ENCODE assay signal across 17 mouse cellular contexts in the genomic region with DNA sequence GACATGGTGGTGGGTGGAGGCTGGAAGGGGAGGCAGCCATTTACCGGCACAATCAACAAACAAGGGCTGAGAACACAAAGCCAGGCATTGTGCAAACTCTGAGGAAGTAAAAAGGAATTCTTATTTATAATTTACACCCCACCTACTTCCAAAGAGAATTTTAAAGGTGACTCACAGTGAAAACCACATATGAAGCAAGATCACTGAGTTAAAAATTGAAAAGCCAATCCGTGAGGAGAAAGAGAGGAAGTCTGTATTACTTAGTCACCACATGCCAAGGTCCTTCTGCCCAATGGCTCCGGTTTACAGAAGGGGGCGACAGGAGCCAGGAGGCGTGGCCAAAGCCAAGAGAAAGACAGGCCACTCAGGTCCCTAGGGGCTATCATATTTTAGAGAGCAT.
DNase-seq lines count a peak whose midpoint lies in the region; ATAC-seq and TF ChIP-seq lines count a peak whose summit lies in the region.
"Had no signal": no experiment of that assay in that cellular context is flagged by ENCODE, and none has a peak within 500 bp of the region (broad histone marks: within the 10 kb centered on the region; RNA-seq: fewer than 3 reads in every experiment).

No protein-coding gene starts in this region.

- no peaks in the 10 kb centered on the region for H3K36me3 ChIP-seq in CH12.LX (replicated peaks in 1 of 2; ENCODE audit: control insufficient read depth in 1 of 2, insufficient read depth in 1 of 2, low read length in 1 of 2)
- H3K36me3 ChIP-seq: hindbrain, embryonic 15.5 days had no signal

- ATAC-seq in megakaryocyte progenitor cell, adult 5-6 weeks (replicated peaks; ENCODE audit: poor library complexity), result peak; percentile 99
- ATAC-seq: activated CD4-positive, CD25-positive, alpha-beta regulatory T cell, adult 4 months had no signal

- in situ Hi-C loops in CH12.LX (cut with MboI; ENCODE audit: low pct_ligation_motif_present, low pct_unique_long_range_greater_than_20kb, low sequenced_read_pairs), result no loop called here

- peak; percentile 59 for DNase-seq in adrenal gland, adult 2 months
- DNase-seq in adrenal gland, adult 8-10 months, result no peak
- peak; percentile 23 for DNase-seq in CH12.LX (ENCODE audit: extremely low read depth)
- peak; percentile 26 for DNase-seq in c-Kit-positive CD71-negative TER-119-negative erythroid progenitor cells, embryonic 14.5 days (ENCODE audit: low read depth)
- no peak for DNase-seq in ovary, postnatal 10 days (ENCODE audit: low spot score)
- DNase-seq in heart, adult 11 months, result no peak
- no peak for DNase-seq in spleen, adult 12 weeks (ENCODE audit: low spot score)
- DNase-seq: cerebellum, adult 11 months; kidney, adult 11 months; kidney, postnatal 10 days; thymus, adult 2 months had no signal

- TF ChIP-seq EP300 in CH12.LX (IDR thresholded peaks at IDR 0.05; ENCODE audit: low read length), result no peak

- peaks cover 14% of the 10 kb centered on the region for H3K9me3 ChIP-seq in CH12.LX (replicated peaks; ENCODE audit: low read length)

- no peaks in the 10 kb centered on the region for H3K4me1 ChIP-seq in CH12.LX (ENCODE audit: control insufficient read depth in 1 of 2, insufficient read depth in 2 of 2)
- H3K4me1 ChIP-seq: hindbrain, embryonic 15.5 days had no signal

- peak in 1 of 2 experiments; percentile 18; a peak in 2 of 4 replicates for TF ChIP-seq CTCF in CH12.LX (conservative IDR thresholded peaks at IDR 0.05 in 1 of 2, IDR thresholded peaks at IDR 0.05 in 1 of 2; ENCODE audit: low read depth in 2 of 2, low read length in 2 of 2)

- H3K9ac ChIP-seq in CH12.LX (ENCODE audit: insufficient read depth, low read depth), result no peak overlapping the region
- H3K9ac ChIP-seq: embryonic facial prominence, embryonic 13.5 days; hindbrain, embryonic 15.5 days had no signal

- H3K4me2 ChIP-seq in CH12.LX (ENCODE audit: insufficient read depth, low read depth, poor library complexity, severe bottlenecking), result no peak overlapping the region
- H3K4me2 ChIP-seq: embryonic facial prominence, embryonic 13.5 days; hindbrain, embryonic 15.5 days; liver, embryonic 11.5 days; midbrain, embryonic 11.5 days had no signal

- no peaks in the 10 kb centered on the region for H3K79me2 ChIP-seq in CH12.LX (replicated peaks; ENCODE audit: control insufficient read depth, extremely low read depth, insufficient read depth, poor library complexity, severe bottlenecking)

- no peaks in the 10 kb centered on the region for H3K27me3 ChIP-seq in CH12.LX (replicated peaks)
- H3K27me3 ChIP-seq: embryonic facial prominence, embryonic 13.5 days; hindbrain, embryonic 15.5 days had no signal

- no peak; the same call in 1 of the 2 replicates for TF ChIP-seq RAD21 in CH12.LX (IDR thresholded peaks at IDR 0.05; ENCODE audit: low read depth, low read length)

- no peak overlapping the region for H3K27ac ChIP-seq in CH12.LX (ENCODE audit: insufficient read depth, low read depth)
- H3K27ac ChIP-seq: embryonic facial prominence, embryonic 13.5 days; hindbrain, embryonic 15.5 days had no signal

- no peak overlapping the region for H3K4me3 ChIP-seq in CH12.LX (replicated peaks in 1 of 3; ENCODE audit: low read depth in 2 of 3, low read length in 2 of 3, poor library complexity in 1 of 3)
- H3K4me3 ChIP-seq: embryonic facial prominence, embryonic 13.5 days; hindbrain, embryonic 15.5 days had no signal

- dilution Hi-C loops in CH12.LX (cut with MboI; ENCODE audit: extremely low pct_ligation_motif_present, extremely low pct_unique_long_range_greater_than_20kb, low sequenced_read_pairs), result no loop called here

- no peak for TF ChIP-seq POLR2A in CH12.LX (IDR thresholded peaks at IDR 0.05; ENCODE audit: low read depth, low read length)

TF ChIP-seq in CH12.LX, 34 proteins besides CTCF, POLR2A, EP300 and RAD21:
- TF ChIP-seq MYC (IDR thresholded peaks at IDR 0.05; ENCODE audit: low read depth, low read length) (no peak), MEF2A (IDR thresholded peaks at IDR 0.05; ENCODE audit: borderline replicate concordance, low read depth, low read length) (no peak), RCOR1 (conservative IDR thresholded peaks at IDR 0.05; ENCODE audit: low read depth, low read length) (no peak), USF1 (IDR thresholded peaks at IDR 0.05; ENCODE audit: low read depth, low read length) (no peak), KAT2A (IDR thresholded peaks at IDR 0.05; ENCODE audit: insufficient replicate concordance, low read length) (no peak), TCF12 (IDR thresholded peaks at IDR 0.05; ENCODE audit: low read depth, low read length) (no peak), UBTF (IDR thresholded peaks at IDR 0.05; ENCODE audit: low read depth, low read length) (no peak), ZMIZ1 (IDR thresholded peaks at IDR 0.05; ENCODE audit: low read depth, low read length) (no peak), HCFC1 (IDR thresholded peaks at IDR 0.05; ENCODE audit: low read depth, low read length) (no peak), ZC3H11A (IDR thresholded peaks at IDR 0.05; ENCODE audit: low read depth, low read length) (no peak), IRF4 (IDR thresholded peaks at IDR 0.05; ENCODE audit: low read depth, low read length) (no peak), TBP (conservative IDR thresholded peaks at IDR 0.05; ENCODE audit: low read depth, low read length) (no peak), ELF1 (IDR thresholded peaks at IDR 0.05; ENCODE audit: low read depth, low read length) (no peak), E2F4 (IDR thresholded peaks at IDR 0.05; ENCODE audit: insufficient replicate concordance, low read depth, low read length) (no peak)

Comparison
In these comparisons a context has a peak if more than half of its experiments do, and no peak if none do; other contexts are left out.
1. DNase-seq: peak in adrenal gland, adult 2 months (single experiment), CH12.LX (single experiment) and c-Kit-positive CD71-negative TER-119-negative erythroid progenitor cells, embryonic 14.5 days (single experiment); none in adrenal gland, adult 8-10 months (single experiment), ovary, postnatal 10 days (single experiment), heart, adult 11 months (single experiment) and spleen, adult 12 weeks (single experiment).